Mouse (Mus musculus) lung, postnatal 10 days (tissue): ENCODE measurements at regions not wholly inside any gene's neighbourhood (a gene's known extent, or its start where the extent isn't known, plus 50 kb on each side); places are given as distances from the start of the nearest gene placed in this dataset.
A peak's percentile ranks its signal among the peaks of the same experiment; 100 is the strongest.

Experiments used
- DNase-seq: peaks from one replicate; pipeline ENCODE4 v3.0.0; 2021

DNA sequence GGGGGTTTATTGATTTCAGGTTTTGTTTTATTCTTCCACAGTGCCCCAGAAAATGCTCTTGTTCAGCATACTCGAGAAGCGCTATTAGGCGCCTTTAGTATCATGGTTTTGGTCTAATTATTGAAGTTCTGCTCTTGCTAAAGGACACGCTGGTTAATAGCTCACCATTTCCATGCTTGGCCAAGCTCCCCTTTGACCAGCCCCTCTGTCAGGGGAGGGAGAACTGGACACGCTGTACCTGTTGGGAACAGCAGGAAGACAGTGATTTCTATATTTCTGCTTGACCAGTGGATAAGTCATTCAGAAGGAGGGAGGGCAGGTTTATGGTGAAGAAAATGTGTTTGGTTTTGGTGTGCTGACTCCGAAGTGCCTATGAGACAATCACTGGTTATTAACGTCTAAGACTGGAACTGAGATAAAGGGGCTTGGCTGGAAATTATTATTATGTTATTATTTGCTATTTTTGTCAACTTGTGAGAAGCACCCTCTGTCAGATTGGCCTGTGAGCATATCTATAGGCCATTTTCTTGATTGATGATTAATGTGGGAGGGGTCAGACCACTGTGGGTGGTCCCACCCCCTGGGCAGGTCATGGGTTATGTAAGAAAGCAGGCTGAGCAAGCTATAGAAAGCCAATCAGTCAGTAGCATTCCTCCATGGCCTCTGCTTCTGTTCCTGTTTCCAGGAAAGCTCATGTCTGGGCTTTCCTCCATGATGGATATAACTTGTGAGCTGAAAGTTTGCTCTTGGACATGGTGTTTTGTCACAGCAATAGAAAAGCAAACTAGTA is 51.2 kb upstream of the Tanc2 start:
- DNase-seq: no peak

DNA sequence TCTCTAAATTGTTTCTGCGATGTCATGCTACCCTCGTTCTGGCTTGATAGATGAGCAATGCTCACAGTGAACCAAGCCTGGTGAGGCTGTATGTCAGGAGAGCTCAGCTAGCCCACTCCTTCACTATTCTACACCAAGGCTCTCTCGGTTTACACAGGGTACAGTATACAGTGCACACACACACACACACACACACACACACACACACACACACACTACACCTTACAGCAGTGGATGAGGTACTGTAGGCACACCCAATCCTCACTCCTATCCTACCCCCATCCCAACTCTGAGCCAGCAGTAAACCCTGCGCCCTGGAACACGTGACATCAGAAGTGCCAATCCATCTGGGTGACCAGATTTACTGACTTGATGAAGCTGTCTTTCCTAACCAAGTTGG is 57.2 kb upstream of the Tanc2 start:
- DNase-seq: no peak

DNA sequence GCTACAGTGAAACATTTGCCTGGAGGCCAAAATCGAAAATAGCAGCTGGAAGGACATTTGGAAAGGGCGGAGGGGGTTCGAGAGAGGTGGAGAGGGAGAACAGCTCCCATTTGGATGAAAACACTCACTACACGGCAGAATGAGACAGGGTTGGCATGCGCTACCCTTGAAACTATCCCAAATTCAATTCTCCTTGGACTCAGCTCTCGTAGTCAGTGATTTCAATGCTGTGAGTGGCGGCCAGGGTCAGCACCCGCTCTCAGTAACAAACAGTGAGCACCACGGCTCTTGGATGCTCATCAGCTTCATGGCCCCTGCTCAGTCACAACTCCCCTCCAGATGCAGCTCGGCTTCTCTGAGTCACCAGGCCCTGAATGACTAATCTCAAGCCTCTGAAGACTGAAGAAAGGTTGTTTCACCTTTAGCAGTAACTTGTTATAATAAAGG is 59.1 kb upstream of the Tanc2 start:
- DNase-seq: peak; percentile 62

DNA sequence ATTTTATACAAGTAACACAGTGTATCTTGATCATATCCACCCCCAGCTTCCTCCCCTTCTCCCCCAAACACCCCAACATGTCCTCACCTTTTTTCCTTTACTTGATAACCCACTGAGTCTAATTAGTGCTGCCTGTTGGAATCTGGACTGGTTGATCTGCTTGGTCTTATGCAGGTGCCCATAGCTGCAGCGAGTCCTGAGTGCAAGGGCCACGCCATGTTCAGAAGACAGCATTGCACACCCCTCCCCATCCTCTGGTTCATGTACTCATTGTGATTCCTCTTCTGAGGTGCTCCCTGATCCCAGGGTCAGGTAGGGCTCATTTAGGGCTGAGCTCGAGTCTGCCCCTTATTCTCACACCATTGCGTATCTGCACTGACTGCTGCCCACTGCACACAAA is 63.7 kb upstream of the Tanc2 start:
- no peak for DNase-seq

DNA sequence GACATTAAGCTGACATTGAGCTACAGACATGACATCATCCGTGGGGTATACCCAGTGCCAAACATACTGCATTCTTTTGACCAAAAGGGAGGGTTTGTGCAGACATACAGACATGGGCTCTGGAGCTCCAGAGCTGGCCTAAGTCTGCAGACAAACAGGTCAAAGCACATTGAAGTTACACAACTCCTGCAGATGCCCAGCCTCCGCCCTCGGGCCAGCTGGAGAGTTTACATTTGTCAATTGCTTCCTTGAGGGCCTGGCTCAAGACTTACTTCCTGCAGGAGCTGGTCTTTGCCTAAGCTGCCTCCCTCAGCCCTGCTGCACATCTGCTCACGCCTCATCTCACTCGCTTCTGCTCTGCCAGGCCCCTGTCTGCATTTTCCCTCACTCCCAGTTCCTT is 64.2 kb upstream of the Tanc2 start:
- DNase-seq: peak; percentile 91

DNA sequence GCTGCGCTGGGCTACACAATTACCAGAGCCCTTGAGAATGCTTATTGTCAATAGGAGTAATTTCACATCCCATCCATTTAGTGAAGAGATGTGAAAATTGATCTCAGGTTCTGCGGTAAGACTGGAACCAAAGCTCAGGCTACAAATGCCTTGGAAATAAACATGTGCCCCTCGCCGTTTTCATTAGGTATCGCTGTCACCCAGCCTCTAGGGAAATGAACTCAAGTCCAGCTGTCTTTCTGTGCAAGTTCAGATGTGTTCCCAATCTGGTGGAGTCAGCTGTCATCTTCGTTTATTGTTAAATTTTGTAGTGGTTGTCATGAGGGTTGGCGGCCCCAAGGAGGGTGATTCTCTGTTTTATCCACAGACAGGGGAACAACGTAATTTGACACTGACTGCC is 65.4 kb upstream of the Tanc2 start:
- DNase-seq: no peak

DNA sequence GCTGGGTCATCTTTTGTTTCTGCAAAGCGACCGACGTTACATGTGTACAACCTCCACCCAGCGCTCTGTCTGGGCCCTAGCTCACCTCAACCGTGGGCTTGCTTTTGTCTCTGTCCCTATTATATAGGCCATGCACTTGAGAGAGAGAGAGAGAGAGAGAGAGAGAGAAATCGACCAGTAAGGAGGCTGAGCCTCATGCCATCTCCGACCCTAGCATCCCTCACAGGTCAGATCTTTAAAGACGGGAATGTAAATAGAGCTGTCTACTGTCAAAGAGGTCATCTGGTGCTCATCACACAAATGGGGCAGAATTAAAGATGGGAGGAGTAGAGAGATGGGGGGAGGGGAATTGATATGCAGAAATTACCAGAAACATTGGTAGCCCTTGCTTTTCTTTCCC is 66.0 kb upstream of the Tanc2 start:
- no peak for DNase-seq

DNA sequence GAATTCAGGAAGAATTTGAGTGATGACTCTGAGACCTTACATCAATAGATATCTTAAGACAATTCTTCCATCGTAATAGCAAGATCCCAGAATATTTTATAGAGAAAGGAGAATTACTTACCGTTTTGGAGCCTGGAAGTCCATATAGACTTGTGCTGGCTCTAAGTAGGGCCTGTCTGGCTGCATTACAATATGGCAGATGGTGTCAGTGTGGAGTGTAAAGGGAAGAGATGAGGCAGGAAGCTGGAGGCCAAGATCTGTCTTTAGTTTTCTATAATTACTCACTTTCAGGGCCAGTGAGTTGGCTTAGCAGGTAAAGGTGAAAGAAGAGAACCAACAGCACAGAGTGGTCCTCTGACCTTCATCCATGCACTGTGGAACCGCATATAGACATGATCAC is 63.9 kb upstream of the March10 start:
- no peak for DNase-seq

DNA sequence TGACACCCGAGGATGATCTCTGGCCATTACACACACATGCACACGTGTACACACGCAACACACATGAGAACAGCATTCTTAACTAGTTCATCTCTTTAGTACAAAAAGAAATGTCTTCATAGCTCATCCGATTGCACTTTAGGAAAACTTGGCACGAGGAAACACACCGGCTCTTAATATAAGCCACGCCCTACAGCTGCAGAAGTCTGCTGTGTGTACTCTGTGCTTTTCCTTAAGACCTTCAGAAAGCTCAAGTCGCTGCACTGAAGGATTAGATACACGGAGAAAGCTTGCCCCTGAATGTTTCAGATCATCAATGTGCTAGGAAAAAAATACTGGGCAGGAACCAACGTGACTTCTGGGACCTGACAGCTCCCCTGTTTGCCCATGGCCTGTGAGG is 56.7 kb upstream of the March10 start:
- DNase-seq: no peak

DNA sequence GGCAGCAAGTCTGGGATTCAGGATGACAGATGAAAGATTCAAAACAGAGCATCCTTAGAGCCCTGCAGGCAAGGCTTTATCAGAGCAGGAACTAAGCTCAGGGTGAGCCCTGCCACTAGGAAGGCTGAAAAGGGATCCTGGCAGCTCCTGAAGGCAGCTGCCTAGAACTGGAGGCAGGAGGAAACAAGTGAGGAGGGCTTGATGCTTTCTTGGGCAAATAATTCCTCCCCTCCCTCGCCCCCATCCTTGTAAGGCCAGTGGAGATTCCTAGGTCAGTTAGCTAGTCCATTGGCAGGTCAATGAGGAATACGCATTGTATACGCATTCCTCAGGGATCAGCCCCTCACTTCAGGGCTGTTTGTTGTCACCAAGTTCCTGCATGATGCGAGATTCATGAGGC is 54.1 kb upstream of the March10 start:
- DNase-seq: no peak

DNA sequence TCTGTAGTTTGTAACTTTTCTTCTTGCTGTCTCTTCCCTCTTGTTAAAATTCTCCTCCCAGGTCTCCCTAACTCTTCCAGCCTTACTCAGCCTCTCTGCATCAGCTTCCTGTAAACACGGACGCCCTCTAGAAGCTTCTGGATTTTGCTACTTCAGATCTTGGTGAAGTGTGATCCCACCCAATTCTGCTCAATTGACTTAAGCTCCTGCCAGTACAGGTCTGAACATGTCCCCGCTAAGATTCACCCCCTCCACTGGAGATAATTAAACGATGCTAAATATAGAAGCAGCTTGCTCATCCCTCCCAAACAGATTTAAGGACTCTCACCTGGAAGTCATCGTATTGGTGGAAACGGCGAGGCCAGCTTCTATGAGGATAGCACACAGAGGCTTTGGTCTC is 53.5 kb upstream of the March10 start:
- no peak for DNase-seq

DNA sequence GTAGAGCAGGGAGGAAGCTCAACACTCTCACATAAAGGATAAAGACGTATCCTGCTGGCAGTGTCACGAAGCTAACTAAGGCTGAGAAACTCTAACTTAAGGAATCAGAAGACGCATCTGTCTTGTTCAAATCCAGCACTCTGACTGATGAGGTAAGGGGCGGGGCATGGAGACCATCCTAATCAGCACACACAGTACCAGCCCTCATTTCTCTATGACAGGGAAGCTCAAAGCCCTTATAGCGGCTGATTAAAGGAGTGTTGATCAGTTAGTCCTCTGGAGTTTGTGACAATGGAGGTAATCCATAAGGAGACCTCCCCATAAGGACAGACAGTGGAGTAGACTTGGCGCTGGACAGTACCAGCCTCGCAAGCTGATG is 52.1 kb upstream of the March10 start:
- DNase-seq: no peak

DNA sequence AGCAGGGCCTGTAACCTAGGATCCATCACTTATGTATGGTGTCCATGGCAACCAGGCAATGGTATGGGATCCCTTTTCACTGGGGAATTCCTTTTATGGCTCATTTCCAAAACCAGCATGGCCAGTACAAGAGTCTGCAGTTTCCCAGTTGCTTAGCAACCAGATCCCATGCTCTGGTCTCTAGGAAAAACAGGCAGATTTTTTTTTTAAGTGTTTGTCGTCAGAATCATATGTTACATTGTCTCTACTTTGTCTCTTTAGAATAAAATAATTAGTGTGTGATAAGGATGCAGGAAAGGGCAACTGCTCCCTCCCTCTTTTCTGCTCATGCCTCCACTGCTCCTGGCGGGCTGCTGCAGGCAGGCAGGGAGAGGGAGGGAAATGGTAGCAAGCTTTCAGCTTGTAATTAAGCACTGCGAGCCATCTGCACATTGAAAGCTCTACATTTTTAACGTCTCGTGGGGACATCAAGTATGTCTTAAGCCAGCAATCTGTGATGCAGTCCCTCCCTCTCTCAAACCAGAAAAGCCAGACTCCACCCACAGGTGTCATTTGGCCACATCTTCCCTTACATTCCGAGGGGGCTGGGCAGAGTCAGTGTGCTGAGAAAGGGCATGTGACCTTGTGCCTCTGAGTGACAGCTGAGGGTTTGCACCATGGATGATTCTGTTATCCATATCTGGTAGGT is 51.6 kb upstream of the March10 start:
- no peak for DNase-seq

DNA sequence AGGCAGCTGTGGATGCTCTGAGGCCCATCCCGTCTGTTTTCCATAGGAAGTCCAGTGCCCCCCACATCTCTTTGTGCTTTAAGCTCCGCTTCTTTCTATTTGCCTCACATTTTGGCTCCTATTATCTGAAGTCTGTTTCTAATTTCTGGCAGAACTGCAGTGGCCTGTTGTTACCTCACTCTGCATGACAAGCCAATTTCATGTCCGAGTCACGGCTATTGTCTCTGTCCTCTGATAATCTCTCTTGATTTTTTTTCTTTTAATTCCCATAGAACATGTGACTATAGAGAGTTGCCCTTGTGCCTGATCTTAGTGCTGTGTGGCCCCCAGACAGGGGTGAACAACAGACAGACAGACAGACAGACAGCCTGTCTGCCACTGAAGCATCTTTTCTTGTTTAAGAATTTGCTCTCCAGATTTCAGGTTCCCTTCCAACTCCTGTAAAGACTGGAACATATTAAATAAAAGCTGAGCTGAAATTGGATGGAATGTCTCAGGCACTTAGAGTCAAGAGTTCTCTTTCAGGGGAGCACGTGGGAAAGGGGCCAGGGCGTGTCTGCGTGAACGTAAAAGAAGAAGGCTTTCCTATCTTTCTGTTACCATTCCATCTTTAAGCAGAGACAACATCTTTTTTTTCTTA is 50.9 kb upstream of the March10 start:
- no peak for DNase-seq
